Mouse (Mus musculus) hindbrain, postnatal 0 days (tissue): ENCODE data around the gene Rhbdf2. TPM values are rescaled to one million over a fixed set of nuclear protein-coding genes. Genes with fewer than 3 reads are reported as not detected.

ENCODE experiments used
- ATAC-seq: fragments of 200-750 bp; cut with Nextera tagmentation; 2 replicates; pipeline ENCODE4 v1.8.0; 2017; ENCODE audit warnings: mild to moderate bottlenecking, moderate TSS enrichment, moderate library complexity
- DNase-seq: peaks from one replicate; pipeline ENCODE4 v3.0.0-alpha.2; 2015; ENCODE audit warnings: low spot score
- H3K27ac ChIP-seq: fragments of 300-500 bp; sonication (generic); 2 replicates; pipeline ENCODE4 v1.5.1; 2014; ENCODE audit warnings: mild to moderate bottlenecking
- H3K27me3 ChIP-seq: fragments of 300-500 bp; sonication (generic); 2 replicates; pipeline ENCODE4 v1.6.1; 2014; ENCODE audit warnings: low read length, mixed read lengths; ENCODE audit not compliant: insufficient read depth
- H3K36me3 ChIP-seq: fragments of 300-500 bp; sonication (generic); 2 replicates; pipeline ENCODE4 v1.6.1; 2014; ENCODE audit warnings: low read length, mixed read lengths; ENCODE audit not compliant: insufficient read depth
- H3K4me1 ChIP-seq: fragments of 300-500 bp; sonication (generic); 2 replicates; pipeline ENCODE4 v1.6.1; 2014; ENCODE audit warnings: antibody characterized with exemption, low read length, mixed read lengths; ENCODE audit not compliant: insufficient read depth
- H3K4me2 ChIP-seq: fragments of 300-500 bp; sonication (generic); 2 replicates; pipeline ENCODE4 v1.6.1; 2014; ENCODE audit warnings: low read depth, mild to moderate bottlenecking, low read length, moderate library complexity, mixed read lengths
- H3K4me3 ChIP-seq: fragments of 300-500 bp; sonication (generic); 2 replicates; pipeline ENCODE4 v1.5.1; 2014; ENCODE audit warnings: low read length
- H3K9ac ChIP-seq: fragments of 300-500 bp; sonication (generic); replicated peaks from 2 replicates; pipeline ENCODE4 v1.6.1; 2014; ENCODE audit warnings: mild to moderate bottlenecking, low read length, moderate library complexity, mixed read lengths
- H3K9me3 ChIP-seq: fragments of 300-500 bp; sonication (generic); 2 replicates; pipeline ENCODE4 v1.6.1; 2016; ENCODE audit warnings: low read length, mixed read lengths
- CTCF ChIP-seq: IDR thresholded peaks from 2 replicates; pipeline ENCODE4 v1.5.1; 2016; ENCODE audit warnings: antibody characterized with exemption, control low read depth, low read depth
- WGBS: fragments of 180-500 bp; shearing (Covaris S2); extraction: QIAGEN DNeasy Blood & Tissue Kit; methylation state at CpG from one replicate; pipeline ENCODE4 v1.1.7; 2014; 5-methylcytosine and 5-hydroxymethylcytosine counted together
- polyA plus RNA-seq: library from polyadenylated mRNA; unstranded; fragments of >200 nt; fragmentation: Nextera tagmentation; extraction: Ambion mirVana; gene quantifications from 2 replicates; pipeline ENCODE4 v1.2.1, GENCODE M21; 2015
- total RNA-seq: library from RNA; depleted of rRNA; stranded (reverse); fragments of >200 nt; gene quantifications from 2 replicates; pipeline ENCODE4 v1.2.3, GENCODE M21; 2014

Rhbdf2 gene
- total and polyA plus RNA-seq, 2 experiments from 2014 or later, result 1.6 to 3.8 TPM

- DNase-seq (no peak), ATAC-seq (no peak)
- H3K9me3 ChIP-seq, result no peaks in the 10 kb centered on the region
- H3K4me2 ChIP-seq, result no peak overlapping the region
- WGBS, result 70% methylated on average over 10 of the region's 10 CpGs
- H3K4me1 ChIP-seq, result no peaks in the 10 kb centered on the region
- no peak for TF ChIP-seq CTCF
- H3K27me3 ChIP-seq, result no peaks in the 10 kb centered on the region
- no peak overlapping the region for H3K9ac ChIP-seq
- no peaks in the 10 kb centered on the region for H3K36me3 ChIP-seq
- H3K4me3 ChIP-seq, result no peak overlapping the region
- no peak overlapping the region for H3K27ac ChIP-seq
Observed at GRCm38 (mm10) chr11:116632962-116633361, 6.1 kb upstream of the Rhbdf2 start.

GRCm38 (mm10) chr11:116630171-116630965 is 3.5 kb upstream of the Rhbdf2 start:
- ATAC-seq, result no peak
- WGBS, result 53% methylated on average over 12 of the region's 12 CpGs
- H3K9me3 ChIP-seq, result no peaks in the 10 kb centered on the region
- H3K4me1 ChIP-seq, result no peaks in the 10 kb centered on the region
- H3K4me2 ChIP-seq, result no peak overlapping the region
- no peaks in the 10 kb centered on the region for H3K36me3 ChIP-seq
- no peak overlapping the region for H3K4me3 ChIP-seq
- TF ChIP-seq CTCF, result no peak
- no peak overlapping the region for H3K9ac ChIP-seq
- H3K27me3 ChIP-seq, result peaks cover 1% of the 10 kb centered on the region; the same call in 1 of the 2 replicates
- no peak overlapping the region for H3K27ac ChIP-seq
- no peak for DNase-seq

GRCm38 (mm10) chr11:116629472-116629871 is 2.7 kb upstream of the Rhbdf2 start:
- ATAC-seq, result no peak

GRCm38 (mm10) chr11:116628712-116629111 is 1.9 kb upstream of the Rhbdf2 start:
- H3K27ac ChIP-seq, result no peak overlapping the region
- no peaks in the 10 kb centered on the region for H3K9me3 ChIP-seq
- TF ChIP-seq CTCF, result peak; percentile 99
- no peaks in the 10 kb centered on the region for H3K36me3 ChIP-seq
- ATAC-seq, result peak; percentile 75
- 53% methylated on average over 9 of the region's 9 CpGs for WGBS
- H3K4me2 ChIP-seq, result no peak overlapping the region
- peaks cover 8% of the 10 kb centered on the region; the same call in 1 of the 2 replicates for H3K4me1 ChIP-seq
- DNase-seq, result peak; percentile 93
- no peak overlapping the region for H3K9ac ChIP-seq
- H3K27me3 ChIP-seq, result peaks cover 7% of the 10 kb centered on the region; the same call in 1 of the 2 replicates
- H3K4me3 ChIP-seq, result no peak overlapping the region

More at GRCm38 (mm10) chr11:116629472-116629871, 2.7 kb upstream of the Rhbdf2 start:
- no peaks in the 10 kb centered on the region for H3K9me3 ChIP-seq
- H3K9ac ChIP-seq, result no peak overlapping the region
- no peak overlapping the region for H3K4me2 ChIP-seq
- no peak overlapping the region for H3K4me3 ChIP-seq
- 82% methylated on average over 6 of the region's 6 CpGs for WGBS
- no peak for DNase-seq
- no peaks in the 10 kb centered on the region for H3K36me3 ChIP-seq
- no peak for TF ChIP-seq CTCF
- H3K27me3 ChIP-seq, result peaks cover 7% of the 10 kb centered on the region; the same call in 1 of the 2 replicates
- no peak overlapping the region for H3K27ac ChIP-seq
- peaks cover 2% of the 10 kb centered on the region; the same call in 1 of the 2 replicates for H3K4me1 ChIP-seq

GRCm38 (mm10) chr11:116627072-116628020 is 527 bp upstream of the Rhbdf2 start:
- H3K27ac ChIP-seq, result no peak overlapping the region
- no peak for ATAC-seq
- WGBS, result 44% methylated on average over 10 of the region's 10 CpGs
- H3K27me3 ChIP-seq, result peaks cover 7% of the 10 kb centered on the region; the same call in 1 of the 2 replicates
- H3K9ac ChIP-seq, result no peak overlapping the region
- peaks cover 10% of the 10 kb centered on the region; the same call in 1 of the 2 replicates for H3K4me1 ChIP-seq
- TF ChIP-seq CTCF, result peak; percentile 50
- H3K4me2 ChIP-seq, result no peak overlapping the region
- no peak overlapping the region for H3K4me3 ChIP-seq
- no peaks in the 10 kb centered on the region for H3K36me3 ChIP-seq
- peak; percentile 46 for DNase-seq
- H3K9me3 ChIP-seq, result no peaks in the 10 kb centered on the region
